Comparison of ENCODE assay signal across 8 mouse cellular contexts in genomic region chr5:30686781-30687180, GRCm38 (mm10). TPM values are rescaled to one million over a fixed set of nuclear protein-coding genes. Genes with fewer than 3 reads are reported as not detected.
DNase-seq lines count a peak whose midpoint lies in the region; TF ChIP-seq lines count a peak whose summit lies in the region.

No protein-coding gene starts in this region.

- no peak overlapping the region for H3K27ac ChIP-seq in cerebellum, adult 2 months (ENCODE audit: insufficient read depth, low read length)
- no peak overlapping the region for H3K27ac ChIP-seq in layer of hippocampus, adult 2 months
- H3K27ac ChIP-seq in spleen, adult 2 months (ENCODE audit: insufficient read depth, low read length), result no peak overlapping the region

- TF ChIP-seq CTCF in cerebellum, adult 2 months (IDR thresholded peaks at IDR 0.05; ENCODE audit: borderline replicate concordance, insufficient read depth, low read depth, low read length), result peak; percentile 53; the same call in 1 of the 2 replicates
- TF ChIP-seq CTCF in layer of hippocampus, adult 2 months (conservative IDR thresholded peaks at IDR 0.05), result peak; percentile 81
- TF ChIP-seq CTCF in spleen, adult 2 months (IDR thresholded peaks at IDR 0.05; ENCODE audit: extremely low read depth, insufficient read depth, insufficient read length, insufficient replicate concordance), result peak; percentile 26; the same call in 1 of the 2 replicates

- no peaks in the 10 kb centered on the region for H3K4me1 ChIP-seq in cerebellum, adult 2 months (ENCODE audit: control insufficient read depth, insufficient read depth, low read length)
- H3K4me1 ChIP-seq in spleen, adult 2 months (ENCODE audit: control insufficient read depth, insufficient read depth, insufficient read length), result no peaks in the 10 kb centered on the region

- DNase-seq in cerebellum, adult 2 months, result no peak
- DNase-seq in cerebellum, adult 9-11 months, result no peak
- DNase-seq in layer of hippocampus, adult 2 months (ENCODE audit: low spot score in 2 of 2), result no peak
- DNase-seq in layer of hippocampus, adult 9-11 months, result no peak
- DNase-seq in spleen, adult 2 months (ENCODE audit: low read depth in 1 of 2, low spot score in 2 of 2), result peak in 1 of 2 experiments; percentile 11
- DNase-seq in spleen, adult 12 weeks (ENCODE audit: low spot score), result no peak
- peak; percentile 17 for DNase-seq in thymus, postnatal 25 days
- no peak for DNase-seq in heart, adult 8-10 months (ENCODE audit: low spot score)

- TF ChIP-seq POLR2A in cerebellum, adult 2 months (IDR thresholded peaks at IDR 0.05; ENCODE audit: borderline replicate concordance, insufficient read depth, low read length), result no peak
- TF ChIP-seq POLR2A in spleen, adult 2 months (IDR thresholded peaks at IDR 0.05; ENCODE audit: low read depth, low read length), result no peak

- WGBS in cerebellum, adult 2 months, result 66% methylated on average over 3 of the region's 3 CpGs
- 67% methylated on average over 3 of the region's 3 CpGs for WGBS in spleen, adult 2 months

- no peak overlapping the region for H3K4me3 ChIP-seq in cerebellum, adult 2 months (replicated peaks; ENCODE audit: insufficient read depth, low read depth, low read length)
- no peak overlapping the region for H3K4me3 ChIP-seq in layer of hippocampus, adult 2 months
- H3K4me3 ChIP-seq in spleen, adult 2 months (ENCODE audit: extremely low read depth, insufficient read depth, insufficient read length), result no peak overlapping the region

- H3K27me3 ChIP-seq in cerebellum, adult 2 months (ENCODE audit: control insufficient read depth, insufficient read depth, low read length), result no peaks in the 10 kb centered on the region
- H3K27me3 ChIP-seq in spleen, adult 2 months (ENCODE audit: control insufficient read depth, insufficient read depth, low read length), result no peaks in the 10 kb centered on the region

- H3K36me3 ChIP-seq in spleen, adult 2 months (ENCODE audit: control insufficient read depth, insufficient read depth, low read length), result no peaks in the 10 kb centered on the region

RNA-seq across cellular contexts. Expression of gene Cenpa, which starts 20.2 kb away (rescaled TPM):
- 2.3 TPM in 2 replicates for polyA plus RNA-seq in cerebellum, adult 2 months (2012; rRNA removed)
- total RNA-seq in layer of hippocampus, adult 2 months (2021), result 1 to 10 TPM; 3.7 to 7.1 TPM
- polyA plus RNA-seq in spleen, adult 2 months (2012; rRNA removed), result 47.7 and 56.4 TPM in 2 replicates
- total RNA-seq in heart, adult 8-10 months (2022), result 10 to 100 TPM; 50.6 to 80.0 (median 64.5) TPM

RNA-seq across cellular contexts. Expression of gene Dpysl5, which starts 24.6 kb away (rescaled TPM):
- polyA plus RNA-seq in cerebellum, adult 2 months (2012; rRNA removed), result 24.2 and 26.5 TPM in 2 replicates
- total RNA-seq in layer of hippocampus, adult 2 months (2021), result 10 to 100 TPM; 30.1 to 30.7 TPM
- 0.06 and 0.15 TPM in 2 replicates for polyA plus RNA-seq in spleen, adult 2 months (2012; rRNA removed)
- 1 to 10 TPM in 2 of 4 experiments, under 1 TPM in 2; 0.57 to 1.4 (median 0.91) TPM for total RNA-seq in heart, adult 8-10 months (2022)

RNA-seq across cellular contexts. Expression of gene Slc35f6, which starts 39.0 kb away (rescaled TPM):
- 57.1 and 60.9 TPM in 2 replicates for polyA plus RNA-seq in cerebellum, adult 2 months (2012; rRNA removed)
- 10 to 100 TPM; 39.2 to 39.9 TPM for total RNA-seq in layer of hippocampus, adult 2 months (2021)
- 56.6 and 78.5 TPM in 2 replicates for polyA plus RNA-seq in spleen, adult 2 months (2012; rRNA removed)
- 10 to 100 TPM; 48.3 to 60.9 (median 54.9) TPM for total RNA-seq in heart, adult 8-10 months (2022)

Comparison
In these comparisons a context has a peak if more than half of its experiments do, and no peak if none do; other contexts are left out.
1. CTCF ChIP-seq: peak in every context shown above with its lines; median percentile 81 in layer of hippocampus, adult 2 months; 53 in cerebellum, adult 2 months; 26 in spleen, adult 2 months.
2. RNA of gene Cenpa, which starts 20.2 kb away (total RNA-seq): 50.6 to 80.0 TPM in heart, adult 8-10 months; 3.7 to 7.1 TPM in layer of hippocampus, adult 2 months; every median in the first group is over 4 times any median in the second.
3. RNA of gene Dpysl5, which starts 24.6 kb away (total RNA-seq): 30.1 to 30.7 TPM in layer of hippocampus, adult 2 months; 0.57 to 1.4 TPM in heart, adult 8-10 months; every median in the first group is over 10 times any median in the second.